Mouse (Mus musculus): ENCODE measurements around the gene Gm13089.
"Not testable (repeated sequence)": the region's sequence is repeated elsewhere in the genome, so short reads cannot be mapped to it uniquely, and the experiment has no call there.

- TF ChIP-seq CTCF, EP300 (IDR thresholded peaks at IDR 0.05): not testable (repeated sequence)
Measured at GRCm38 (mm10) chr4:143657146-143657545, 45.4 kb downstream of the Gm13089 start, which contains the start of gene Gm13088.
